Mouse (Mus musculus): ENCODE measurements around the gene Olfr54. TPM values are rescaled to one million over a fixed set of nuclear protein-coding genes. Genes with fewer than 3 reads are reported as not detected.
"Not testable (repeated sequence)": the region's sequence is repeated elsewhere in the genome, so short reads cannot be mapped to it uniquely, and the experiment has no call there.

The Olfr54 gene
- total and polyA plus RNA-seq, 2 experiments from 2014 or later: not detected

DNA sequence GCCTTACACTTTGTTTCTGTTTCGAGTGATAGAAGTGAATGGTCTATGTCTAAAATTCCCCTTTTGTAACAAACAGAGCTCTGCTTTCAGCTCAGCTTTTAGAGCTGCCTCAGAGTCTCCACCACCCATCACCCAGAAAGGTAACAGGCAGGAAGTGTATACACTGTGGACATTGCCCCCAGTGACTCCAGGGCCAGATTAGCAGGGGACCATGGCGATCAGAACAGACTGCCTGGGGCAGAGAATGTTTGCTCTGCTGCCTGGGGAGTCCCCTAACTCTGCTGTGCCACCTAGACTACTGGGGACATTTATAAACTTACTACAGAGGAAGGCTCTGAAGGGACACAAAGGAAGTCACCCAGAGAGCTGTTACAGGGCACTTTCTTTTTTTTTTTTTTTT, 2.3 kb downstream of the Olfr54 start:
- Histone ChIP-seq H3K27ac (no peak overlapping the region), H3K9ac (replicated peaks; ENCODE audit: low read length) (no peak overlapping the region), H3K4me3 (ENCODE audit: low read length) (no peak overlapping the region), H3K9me3 (ENCODE audit: low read length) (no peaks in the 10 kb centered on the region), H3K4me2 (ENCODE audit: low read depth, low read length) (no peak overlapping the region), H3K4me1 (ENCODE audit: insufficient read depth, low read length) (no peaks in the 10 kb centered on the region), H3K36me3 (ENCODE audit: insufficient read depth, low read length) (no peaks in the 10 kb centered on the region), H3K27me3 (ENCODE audit: insufficient read depth, low read length) (no peaks in the 10 kb centered on the region)
- WGBS: 44% methylated on average over 2 of the region's 2 CpGs
- DNase-seq (ENCODE audit: low spot score) (no peak), ATAC-seq (no peak)
- TF ChIP-seq CTCF (IDR thresholded peaks at IDR 0.05; ENCODE audit: low read depth): no peak

DNA sequence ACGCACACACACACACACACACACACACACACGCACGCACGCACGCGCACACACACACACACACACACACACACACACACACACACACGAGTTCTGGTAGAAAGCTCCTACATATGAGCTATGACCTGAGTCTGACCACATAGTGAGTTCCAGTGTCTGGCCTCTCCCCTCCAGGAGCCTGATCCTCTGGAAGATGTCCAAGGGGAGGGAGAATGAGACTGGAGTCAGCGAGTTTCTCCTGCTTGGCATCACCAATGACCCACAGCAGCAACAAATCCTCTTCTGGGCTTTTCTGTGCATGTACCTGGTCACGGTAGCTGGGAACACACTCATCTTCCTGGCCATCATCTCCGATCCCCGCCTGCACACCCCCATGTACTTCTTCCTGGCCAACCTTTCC, 12.8 kb downstream of the Olfr54 start:
- H3K9me3 ChIP-seq (ENCODE audit: low read length); H3K27ac ChIP-seq; ATAC-seq; H3K27me3 ChIP-seq (ENCODE audit: insufficient read depth, low read length); H3K9ac ChIP-seq (replicated peaks; ENCODE audit: low read length); H3K4me3 ChIP-seq (ENCODE audit: low read length); H3K4me2 ChIP-seq (ENCODE audit: low read depth, low read length); H3K4me1 ChIP-seq (ENCODE audit: insufficient read depth, low read length); H3K36me3 ChIP-seq (ENCODE audit: insufficient read depth, low read length); DNase-seq (ENCODE audit: low spot score): not testable (repeated sequence)
- WGBS: 92% methylated on average over 11 of the region's 11 CpGs

DNA sequence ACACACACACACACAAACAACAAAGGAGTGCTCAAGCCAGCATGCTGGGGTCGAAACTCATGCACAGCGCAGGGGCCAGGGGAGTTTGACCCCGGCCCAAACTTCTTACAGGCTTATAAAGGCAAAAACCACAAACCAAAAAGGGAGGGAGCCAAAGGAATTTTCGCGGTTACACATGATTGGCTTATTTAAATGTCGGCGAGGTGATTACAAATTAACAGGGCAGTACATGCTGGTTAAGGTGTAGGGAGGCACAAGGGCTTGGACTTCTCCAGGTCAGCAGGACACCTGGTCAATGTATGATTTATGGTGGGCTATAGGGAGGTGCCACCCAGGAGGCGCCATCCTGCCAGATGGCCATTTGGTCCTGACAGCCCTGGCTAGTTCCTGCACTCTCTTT, 15.3 kb downstream of the Olfr54 start:
- not testable (repeated sequence) for H3K27ac ChIP-seq; H3K4me2 ChIP-seq (ENCODE audit: low read depth, low read length); DNase-seq (ENCODE audit: low spot score); H3K36me3 ChIP-seq (ENCODE audit: insufficient read depth, low read length); ATAC-seq; H3K9ac ChIP-seq (replicated peaks; ENCODE audit: low read length); H3K4me1 ChIP-seq (ENCODE audit: insufficient read depth, low read length); H3K27me3 ChIP-seq (ENCODE audit: insufficient read depth, low read length); H3K9me3 ChIP-seq (ENCODE audit: low read length); H3K4me3 ChIP-seq (ENCODE audit: low read length)
- 59% methylated on average over 8 of the region's 8 CpGs for WGBS

DNA sequence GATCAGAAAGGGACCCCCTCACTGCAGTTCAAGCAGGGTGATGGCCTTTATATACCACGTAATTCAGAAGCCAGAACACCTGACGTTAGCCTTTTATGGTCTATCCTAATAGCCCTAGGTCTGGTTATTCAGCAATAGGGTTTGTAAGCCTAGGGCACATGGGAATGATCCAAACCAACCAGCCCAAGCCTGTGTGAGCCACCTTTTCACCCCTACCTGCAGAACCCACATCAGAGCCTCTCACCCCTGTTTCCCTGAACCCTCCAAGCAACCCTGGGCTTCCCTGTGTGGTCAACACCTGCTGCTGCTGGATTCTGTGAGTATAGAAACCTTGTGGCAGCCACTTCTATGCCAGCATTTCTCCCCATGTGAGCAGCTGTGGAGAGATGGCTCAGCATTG, 16.2 kb downstream of the Olfr54 start:
- no peaks in the 10 kb centered on the region for H3K27me3 ChIP-seq (ENCODE audit: insufficient read depth, low read length)
- TF ChIP-seq CTCF (IDR thresholded peaks at IDR 0.05; ENCODE audit: low read depth): no peak
- no peaks in the 10 kb centered on the region for H3K36me3 ChIP-seq (ENCODE audit: insufficient read depth, low read length)
- H3K27ac ChIP-seq: no peak overlapping the region
- no peaks in the 10 kb centered on the region for H3K9me3 ChIP-seq (ENCODE audit: low read length)
- no peak overlapping the region for H3K9ac ChIP-seq (replicated peaks; ENCODE audit: low read length)
- H3K4me3 ChIP-seq (ENCODE audit: low read length): no peak overlapping the region
- ATAC-seq: no peak
- DNase-seq (ENCODE audit: low spot score): no peak
- no peaks in the 10 kb centered on the region for H3K4me1 ChIP-seq (ENCODE audit: insufficient read depth, low read length)
- no peak overlapping the region for H3K4me2 ChIP-seq (ENCODE audit: low read depth, low read length)
- WGBS: 73% methylated on average over 2 of the region's 2 CpGs

DNA sequence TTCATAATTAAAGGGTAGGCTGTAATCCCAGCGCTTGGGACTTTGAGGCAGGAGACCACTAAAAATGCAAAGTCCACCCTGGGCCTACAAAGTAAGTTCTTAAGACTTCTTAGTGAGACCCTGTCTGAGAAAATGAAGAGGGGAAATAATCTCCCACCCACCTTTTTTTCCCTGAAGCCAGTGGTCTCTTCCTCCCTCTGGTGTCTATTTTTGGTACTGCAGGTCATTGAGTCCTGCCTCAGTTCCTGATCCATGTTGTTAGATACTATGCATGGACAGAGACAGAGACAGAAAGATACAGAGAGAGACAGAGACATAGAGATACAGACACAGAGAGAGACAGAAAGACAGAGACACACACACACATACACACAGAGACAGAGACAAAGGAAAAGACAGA, 18.8 kb downstream of the Olfr54 start:
- no peaks in the 10 kb centered on the region for H3K36me3 ChIP-seq (ENCODE audit: insufficient read depth, low read length)
- no peak overlapping the region for H3K4me3 ChIP-seq (ENCODE audit: low read length)
- TF ChIP-seq CTCF (IDR thresholded peaks at IDR 0.05; ENCODE audit: low read depth): peak; percentile 91
- 29% methylated on average over 1 of the region's 1 CpGs for WGBS
- H3K4me1 ChIP-seq (ENCODE audit: insufficient read depth, low read length): no peaks in the 10 kb centered on the region
- no peak for ATAC-seq
- H3K9me3 ChIP-seq (ENCODE audit: low read length): no peaks in the 10 kb centered on the region
- no peak overlapping the region for H3K4me2 ChIP-seq (ENCODE audit: low read depth, low read length)
- peak; percentile 67 for DNase-seq (ENCODE audit: low spot score)
- H3K9ac ChIP-seq (replicated peaks; ENCODE audit: low read length): no peak overlapping the region
- no peak overlapping the region for H3K27ac ChIP-seq
- no peaks in the 10 kb centered on the region for H3K27me3 ChIP-seq (ENCODE audit: insufficient read depth, low read length)

DNA sequence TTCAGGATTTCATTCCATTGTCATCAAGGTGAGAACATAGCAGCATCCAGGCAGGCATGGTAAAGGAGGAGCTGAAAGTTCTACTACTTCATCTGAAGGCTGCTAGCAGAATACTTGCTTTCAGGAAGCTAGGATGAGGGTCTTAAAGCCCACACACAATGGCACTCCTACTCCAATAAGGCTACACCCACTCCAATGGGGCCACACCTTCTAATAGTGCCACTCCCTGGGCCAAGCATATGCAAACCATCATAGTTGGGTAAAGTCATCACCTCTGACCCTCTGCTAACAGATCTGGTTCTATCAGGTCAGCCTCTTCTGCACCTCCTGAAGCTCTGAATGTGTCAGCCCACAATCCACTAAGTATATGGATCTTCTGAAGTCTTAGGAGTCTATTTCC, 20.1 kb downstream of the Olfr54 start:
- not testable (repeated sequence) for H3K36me3 ChIP-seq (ENCODE audit: insufficient read depth, low read length); H3K4me2 ChIP-seq (ENCODE audit: low read depth, low read length); H3K27me3 ChIP-seq (ENCODE audit: insufficient read depth, low read length); H3K9ac ChIP-seq (replicated peaks; ENCODE audit: low read length); DNase-seq (ENCODE audit: low spot score); H3K4me1 ChIP-seq (ENCODE audit: insufficient read depth, low read length); H3K9me3 ChIP-seq (ENCODE audit: low read length); H3K4me3 ChIP-seq (ENCODE audit: low read length); H3K27ac ChIP-seq; ATAC-seq

DNA sequence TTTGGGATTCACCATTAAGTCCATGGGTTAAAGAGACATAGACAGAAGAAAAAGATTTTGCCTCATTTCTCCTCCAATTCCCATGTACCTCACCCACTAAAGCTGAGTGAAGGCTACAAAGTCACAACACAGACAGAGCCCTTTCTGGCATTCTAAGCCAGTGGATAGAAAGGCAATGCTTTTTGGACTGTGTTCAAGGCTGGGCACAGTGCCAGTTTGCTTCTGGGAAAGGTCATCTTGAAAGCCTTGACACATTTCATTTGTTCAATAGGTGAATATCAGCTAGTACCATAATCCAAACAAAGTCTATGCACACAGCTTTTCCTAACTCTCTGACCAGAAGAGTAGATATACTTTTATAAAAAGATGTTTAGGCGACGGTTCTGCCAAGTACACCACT, 21.9 kb downstream of the Olfr54 start:
- ATAC-seq (no peak), DNase-seq (ENCODE audit: low spot score) (peak; percentile 33)
- Histone ChIP-seq H3K9ac (replicated peaks; ENCODE audit: low read length) (no peak overlapping the region), H3K4me1 (ENCODE audit: insufficient read depth, low read length) (no peaks in the 10 kb centered on the region), H3K4me2 (ENCODE audit: low read depth, low read length) (no peak overlapping the region), H3K36me3 (ENCODE audit: insufficient read depth, low read length) (no peaks in the 10 kb centered on the region), H3K27ac (no peak overlapping the region), H3K4me3 (ENCODE audit: low read length) (no peak overlapping the region), H3K9me3 (ENCODE audit: low read length) (no peaks in the 10 kb centered on the region), H3K27me3 (ENCODE audit: insufficient read depth, low read length) (no peaks in the 10 kb centered on the region)
- TF ChIP-seq CTCF (IDR thresholded peaks at IDR 0.05; ENCODE audit: low read depth): no peak
- WGBS: 86% methylated on average over 2 of the region's 2 CpGs

DNA sequence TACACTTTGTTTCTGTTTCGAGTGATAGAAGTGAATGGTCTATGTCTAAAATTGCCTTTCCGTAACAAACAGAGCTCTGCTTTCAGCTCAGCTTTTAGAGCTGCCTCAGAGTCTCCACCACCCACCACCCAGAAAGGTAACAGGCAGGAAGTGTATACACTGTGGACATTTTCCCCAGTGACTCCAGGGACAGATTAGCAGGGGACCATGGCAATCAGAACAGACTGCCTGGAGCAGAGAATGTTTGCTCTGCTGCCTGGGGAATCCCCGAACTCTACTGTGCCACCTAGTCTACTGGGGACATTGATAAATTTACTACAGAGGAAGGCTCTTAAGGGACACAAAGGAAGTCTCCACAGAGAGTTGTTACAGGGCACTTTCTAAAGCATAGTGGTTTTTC, 30.7 kb downstream of the Olfr54 start:
- not testable (repeated sequence) for H3K9me3 ChIP-seq (ENCODE audit: low read length); H3K4me1 ChIP-seq (ENCODE audit: insufficient read depth, low read length); H3K27me3 ChIP-seq (ENCODE audit: insufficient read depth, low read length); H3K4me3 ChIP-seq (ENCODE audit: low read length); ATAC-seq; H3K36me3 ChIP-seq (ENCODE audit: insufficient read depth, low read length); H3K4me2 ChIP-seq (ENCODE audit: low read depth, low read length); DNase-seq (ENCODE audit: low spot score); H3K9ac ChIP-seq (replicated peaks; ENCODE audit: low read length); H3K27ac ChIP-seq
- WGBS: 66% methylated on average over 3 of the region's 3 CpGs

DNA sequence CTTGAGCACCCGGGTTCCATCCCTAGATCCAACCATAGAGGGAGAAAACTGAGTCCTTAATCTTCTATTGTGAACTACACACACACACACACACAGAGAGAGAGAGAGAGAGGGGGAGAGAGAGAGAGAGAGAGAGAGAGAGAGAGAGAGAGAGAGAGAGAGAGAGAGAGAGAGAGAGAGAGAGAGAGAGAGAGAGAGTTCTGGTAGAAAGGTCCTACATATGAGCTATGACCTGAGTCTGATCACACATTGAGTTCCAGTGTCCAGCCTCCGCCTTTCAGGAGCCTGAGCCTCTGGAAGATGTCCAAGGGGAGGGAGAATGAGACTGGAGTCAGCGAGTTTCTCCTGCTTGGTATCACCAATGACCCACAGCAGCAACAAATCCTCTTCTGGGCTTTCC, 33.8 kb downstream of the Olfr54 start, which contains the start of gene Olfr1375:
Gene Olfr1375, plus strand, starts transcription at position 301 of the 400 bp plus-strand sequence.
- 82% methylated on average over 3 of the region's 3 CpGs for WGBS
- H3K9ac ChIP-seq (replicated peaks; ENCODE audit: low read length); H3K27ac ChIP-seq; H3K27me3 ChIP-seq (ENCODE audit: insufficient read depth, low read length); ATAC-seq; H3K9me3 ChIP-seq (ENCODE audit: low read length); H3K4me3 ChIP-seq (ENCODE audit: low read length); H3K4me1 ChIP-seq (ENCODE audit: insufficient read depth, low read length); H3K4me2 ChIP-seq (ENCODE audit: low read depth, low read length); H3K36me3 ChIP-seq (ENCODE audit: insufficient read depth, low read length); DNase-seq (ENCODE audit: low spot score): not testable (repeated sequence)

All from hindbrain, postnatal 0 days (tissue).